Mouse (Mus musculus) A20 (cell line): ENCODE results near the gene Nup88.

Experiments used
- DNase-seq: peaks from one replicate; pipeline ENCODE4 v3.0.0-alpha.2; 2011; ENCODE audit warnings: low read depth, low spot score

Gene Nup88

DNA sequence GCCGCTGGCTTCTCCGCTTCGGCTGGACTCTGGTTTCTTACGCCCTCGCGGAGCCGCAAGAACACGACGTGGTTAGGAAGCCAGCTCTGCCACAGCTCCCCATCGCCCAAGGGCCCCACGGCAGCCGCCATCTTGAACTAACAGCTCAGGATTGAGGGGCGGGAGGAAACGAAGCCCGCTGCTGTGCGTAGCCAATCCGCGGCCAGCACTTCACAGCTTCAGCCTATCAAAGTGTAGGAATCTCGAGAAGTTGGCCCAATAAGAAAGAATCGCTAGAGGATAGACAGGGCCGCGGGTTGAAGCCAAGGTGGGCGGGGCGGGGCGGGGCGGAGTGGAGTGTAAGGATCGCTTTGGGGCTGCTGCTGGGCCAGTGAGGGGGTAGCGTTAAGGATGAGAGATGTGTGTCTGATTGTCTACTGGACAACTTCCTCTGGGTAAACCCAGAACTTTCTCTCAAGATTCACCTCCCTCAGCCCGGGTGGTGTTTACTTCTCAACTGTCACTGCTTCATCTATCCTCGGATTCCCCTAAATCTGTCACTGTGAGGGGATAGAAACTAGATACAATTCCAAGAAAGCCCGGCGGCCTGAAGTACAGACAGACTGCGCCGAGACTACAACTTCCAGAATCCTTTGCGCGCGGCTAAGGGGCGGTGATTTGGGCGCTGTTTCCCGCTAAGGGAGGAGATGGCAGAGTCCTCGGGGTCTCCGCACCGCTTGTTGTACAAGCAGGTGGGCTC is at the start of gene Nup88, which contains the start of gene Rpain:
Nup88 (minus strand) TSS at position 153 of the 739 bp plus-strand sequence.
Rpain (plus strand) TSS at position 393 of the 739 bp plus-strand sequence.
- DNase-seq = peak; percentile 95

- DNase-seq = no peak
Measured at GRCm38 (mm10) chr11:71018416-71019200, 48.8 kb upstream of the Nup88 start.

DNA sequence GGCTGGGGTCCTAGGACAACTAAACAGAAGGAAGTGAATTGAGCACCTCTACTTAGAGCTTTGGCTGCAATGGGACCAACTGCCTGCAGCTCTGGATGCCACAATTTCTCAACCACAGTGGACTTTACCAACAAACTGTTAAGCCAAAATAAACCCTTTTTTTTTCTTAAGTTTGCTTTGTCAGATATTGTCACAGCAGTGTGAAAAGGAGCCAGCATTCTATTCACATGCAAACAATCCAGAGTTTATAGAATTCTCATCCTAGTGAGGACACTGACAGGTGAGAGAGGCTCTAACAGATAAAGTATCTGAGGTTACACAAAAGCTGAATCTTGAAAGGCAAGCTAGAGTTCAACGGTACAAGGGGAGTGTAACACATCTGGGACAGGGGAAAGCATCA is 47.3 kb upstream of the Nup88 start:
- no peak for DNase-seq

GRCm38 (mm10) chr11:71012743-71013142 is 43.0 kb upstream of the Nup88 start:
- DNase-seq = no peak

- DNase-seq = no peak
Measured at GRCm38 (mm10) chr11:71008321-71008720, 38.5 kb upstream of the Nup88 start.

DNA sequence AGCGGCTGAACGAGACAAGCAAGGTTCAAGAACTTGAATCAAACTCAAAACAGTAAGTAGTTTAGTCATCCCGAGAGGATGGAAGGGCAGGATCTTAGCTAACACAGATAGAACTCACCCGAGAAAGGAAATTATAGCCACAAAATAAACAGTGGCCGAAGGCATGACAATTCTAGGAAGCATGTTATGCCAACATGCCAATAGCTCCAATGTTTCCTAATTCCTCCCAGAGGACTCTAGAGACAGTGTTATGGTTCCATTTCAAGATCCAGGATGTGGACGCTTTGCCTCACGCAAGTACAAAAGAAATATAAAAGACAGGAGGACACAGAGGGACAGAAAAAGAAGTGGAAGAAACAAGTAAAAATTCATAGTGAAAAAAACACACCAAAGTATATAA is 38.1 kb upstream of the Nup88 start:
- DNase-seq = no peak

GRCm38 (mm10) chr11:71007026-71007425 is 37.3 kb upstream of the Nup88 start:
- DNase-seq = no peak

DNA sequence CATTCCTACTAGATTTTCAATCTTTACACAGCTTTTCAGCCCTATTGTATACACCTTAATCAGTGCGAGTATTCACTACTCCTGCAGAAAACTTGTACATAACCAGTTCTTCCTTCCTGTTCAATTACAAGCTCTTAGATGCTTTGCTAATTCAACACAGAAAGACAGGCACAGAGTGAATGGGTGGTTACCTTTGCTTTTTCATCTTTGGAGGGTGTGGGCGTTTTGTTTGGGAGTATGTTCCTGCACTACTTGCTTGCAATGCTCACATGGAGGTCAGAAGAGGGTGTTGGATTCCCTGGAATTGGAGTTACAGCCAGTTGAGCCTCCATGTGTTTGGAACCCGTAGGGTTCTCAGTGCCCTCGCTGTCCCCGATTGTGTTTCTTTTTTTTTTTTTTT is 35.3 kb upstream of the Nup88 start:
- DNase-seq = peak; percentile 63

- DNase-seq = peak; percentile 99
Measured at GRCm38 (mm10) chr11:71004316-71004773, 34.6 kb upstream of the Nup88 start, which contains the start of gene Dhx33. Gene Dhx33, minus strand, starts transcription at chr11:71004437.

- DNase-seq = peak; percentile 72
Measured at GRCm38 (mm10) chr11:71003611-71004315, 34.0 kb upstream of the Nup88 start.

- no peak for DNase-seq
Measured at GRCm38 (mm10) chr11:71001167-71001566, 31.4 kb upstream of the Nup88 start.

DNA sequence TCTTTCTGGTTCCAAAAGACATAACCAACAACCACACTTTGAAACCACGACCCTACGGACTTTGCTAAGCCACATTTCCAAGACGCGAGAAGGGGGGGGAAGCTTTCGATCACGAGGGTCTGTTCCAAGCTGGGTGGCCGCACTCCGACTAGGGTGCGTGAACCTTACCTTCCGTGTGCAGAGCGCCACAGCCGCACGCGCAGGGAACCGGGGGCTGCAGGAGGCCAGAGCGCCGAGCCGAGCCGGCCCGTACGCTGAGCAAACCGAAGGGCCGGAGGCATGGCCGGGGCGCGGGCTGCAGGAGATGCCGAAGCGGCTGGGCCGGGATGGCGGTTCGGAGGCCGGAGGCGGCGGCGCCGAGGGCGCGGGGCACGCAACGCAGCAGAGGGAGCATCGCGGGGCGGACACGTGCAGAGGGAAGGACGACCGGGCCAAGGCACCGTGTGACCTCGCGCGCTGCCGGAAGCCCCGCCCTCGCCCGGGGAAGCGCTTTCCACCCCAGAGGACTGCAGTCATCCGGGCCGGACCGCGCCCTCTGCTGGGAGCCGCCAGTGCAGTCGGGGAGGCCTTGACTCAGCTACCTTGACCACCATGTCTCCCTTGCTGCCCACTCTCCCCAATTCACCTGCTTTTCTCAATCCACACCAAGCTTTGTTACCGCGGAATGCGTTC is 12.9 kb upstream of the Nup88 start, which contains the start of gene C1qbp:
C1qbp (minus strand) TSS at position 470 of the 672 bp plus-strand sequence.
- peak; percentile 93 for DNase-seq

- DNase-seq = peak; percentile 40
Measured at GRCm38 (mm10) chr11:70982030-70982429, 12.3 kb upstream of the Nup88 start.

- DNase-seq = peak; percentile 56
Measured at GRCm38 (mm10) chr11:70980751-70981510, 11.2 kb upstream of the Nup88 start.

GRCm38 (mm10) chr11:70980232-70980631 is 10.5 kb upstream of the Nup88 start:
- DNase-seq = peak; percentile 86

DNA sequence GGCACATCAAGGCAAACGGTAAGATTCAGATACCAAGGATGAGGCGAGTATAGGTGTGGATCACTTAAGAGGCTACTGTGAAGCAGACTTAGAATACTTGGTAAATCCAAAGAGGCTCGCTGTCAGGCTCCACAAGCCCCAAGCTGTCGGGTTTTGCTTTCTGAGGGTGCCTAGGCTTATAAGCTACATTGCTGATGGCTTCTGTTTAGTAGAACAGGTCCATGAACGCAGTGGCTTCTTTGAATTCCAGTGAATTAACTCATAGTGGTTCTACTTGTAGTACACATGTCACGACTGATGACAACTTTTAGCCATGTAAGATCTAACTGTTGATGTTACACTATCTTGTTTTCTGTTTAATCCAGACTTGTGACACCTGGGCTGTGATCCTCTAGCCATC is 7.5 kb upstream of the Nup88 start:
- DNase-seq = no peak

- DNase-seq = no peak
Measured at GRCm38 (mm10) chr11:70975193-70975592, 5.4 kb upstream of the Nup88 start.

DNA sequence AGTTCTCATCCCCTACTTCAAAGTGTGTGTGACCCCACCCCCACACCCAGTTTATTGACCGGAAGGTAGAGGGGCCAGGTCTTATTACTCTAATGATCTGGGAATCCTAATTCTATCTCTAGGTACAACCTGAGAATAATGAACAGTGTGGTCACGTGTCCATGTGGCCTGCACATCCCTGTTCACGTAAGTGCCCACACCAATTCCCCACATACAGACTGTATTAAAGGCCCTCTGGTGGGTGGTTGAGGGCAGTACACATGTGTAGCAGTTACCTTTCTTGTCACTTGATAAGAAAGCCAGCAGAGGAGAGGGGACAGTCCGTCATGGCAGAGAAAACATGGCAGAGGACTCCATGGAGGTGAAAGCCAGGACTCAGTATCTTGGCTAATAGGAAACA is 4.2 kb upstream of the Nup88 start:
- DNase-seq = peak; percentile 43

GRCm38 (mm10) chr11:70972586-70972985 is 2.8 kb upstream of the Nup88 start:
- DNase-seq = no peak
